Mouse (Mus musculus) intestine, embryonic 15.5 days (tissue): ENCODE results near the gene Fam168b. TPM values are rescaled to one million over a fixed set of nuclear protein-coding genes. Genes with fewer than 3 reads are reported as not detected.

ENCODE experiments used
- ATAC-seq: fragments of 200-750 bp; cut with Nextera tagmentation; 2 replicates; pipeline ENCODE4 v1.8.0; 2017; ENCODE audit warnings: moderate TSS enrichment, moderate library complexity
- H3K27ac ChIP-seq: fragments of 300-500 bp; sonication (generic); 2 replicates; pipeline ENCODE4 v1.5.1; 2015; ENCODE audit warnings: mild to moderate bottlenecking, inconsistent platforms
- H3K27me3 ChIP-seq: fragments of 300-500 bp; sonication (generic); replicated peaks from 2 replicates; pipeline ENCODE4 v1.6.1; 2015; ENCODE audit warnings: inconsistent platforms
- H3K36me3 ChIP-seq: fragments of 300-500 bp; sonication (generic); 2 replicates; pipeline ENCODE4 v1.6.1; 2015; ENCODE audit warnings: inconsistent platforms
- H3K4me1 ChIP-seq: fragments of 300-500 bp; sonication (generic); replicated peaks from 2 replicates; pipeline ENCODE4 v1.6.1; 2015; ENCODE audit warnings: inconsistent platforms
- H3K4me2 ChIP-seq: fragments of 300-500 bp; sonication (generic); replicated peaks from 2 replicates; pipeline ENCODE4 v1.6.1; 2015; ENCODE audit warnings: mild to moderate bottlenecking, inconsistent platforms
- H3K4me3 ChIP-seq: fragments of 300-500 bp; sonication (generic); replicated peaks from 2 replicates; pipeline ENCODE4 v1.5.1; 2015; ENCODE audit warnings: inconsistent platforms
- H3K9ac ChIP-seq: fragments of 300-500 bp; sonication (generic); 2 replicates; pipeline ENCODE4 v1.6.1; 2015; ENCODE audit warnings: inconsistent platforms
- H3K9me3 ChIP-seq: fragments of 300-500 bp; sonication (generic); 2 replicates; pipeline ENCODE4 v1.6.1; 2016; ENCODE audit warnings: inconsistent platforms
- WGBS: fragments of 180-500 bp; shearing (Covaris S2); methylation state at CpG from one replicate; pipeline ENCODE4 v1.1.7; 2015; 5-methylcytosine and 5-hydroxymethylcytosine counted together
- polyA plus RNA-seq: library from polyadenylated mRNA; unstranded; fragments of >200 nt; fragmentation: Nextera tagmentation; extraction: Ambion mirVana; gene quantifications from 2 replicates; pipeline ENCODE4 v1.2.1, GENCODE M21; 2015

Gene Fam168b
- polyA plus RNA-seq, 1 experiment from 2014 or later = 57.0 TPM

DNA sequence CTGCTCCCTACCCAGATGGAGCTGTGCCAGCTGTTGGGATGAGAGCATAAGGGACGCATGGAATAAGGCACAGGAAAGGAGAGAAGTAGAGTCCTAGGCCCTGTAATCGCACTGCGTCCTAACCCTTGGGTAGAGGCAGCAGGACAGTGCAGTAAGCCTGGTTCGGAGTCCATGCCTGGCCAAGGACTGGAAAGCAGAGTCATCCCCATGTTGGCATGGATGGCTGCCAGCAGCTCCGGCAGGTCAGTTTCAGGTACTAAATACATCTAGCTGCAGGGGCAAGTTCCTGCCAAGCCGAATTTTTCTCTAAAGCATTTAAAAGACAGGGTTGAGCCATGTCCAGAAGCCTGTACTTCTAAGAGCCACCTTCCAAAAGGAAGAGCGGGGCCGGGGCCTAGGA is 34.4 kb downstream of the Fam168b start:
- H3K4me2 ChIP-seq = no peak overlapping the region

GRCm38 (mm10) chr1:34805931-34806520 is 36.8 kb downstream of the Fam168b start:
- Histone ChIP-seq H3K36me3 (0 out of 2 replicates have a peak, but pooled peaks cover 4% of the 10 kb centered on the region), H3K9me3 (no peaks in the 10 kb centered on the region), H3K27ac (no peak overlapping the region), H3K4me1 (peaks cover 12% of the 10 kb centered on the region), H3K9ac (no peak overlapping the region), H3K27me3 (no peaks in the 10 kb centered on the region), H3K4me3 (no peak overlapping the region), H3K4me2 (0 out of 2 replicates have a peak overlapping the region, but pooled peaks have one; percentile 14)
- 26% methylated on average over 35 of the region's 35 CpGs for WGBS
- no peak for ATAC-seq

More for the DNA sequence above, 34.4 kb downstream of the Fam168b start:
- H3K9me3 ChIP-seq = no peaks in the 10 kb centered on the region
- no peak overlapping the region for H3K9ac ChIP-seq
- peaks cover 15% of the 10 kb centered on the region for H3K36me3 ChIP-seq
- H3K4me1 ChIP-seq = no peaks in the 10 kb centered on the region
- no peak overlapping the region for H3K4me3 ChIP-seq
- H3K27ac ChIP-seq = no peak overlapping the region
- no peak for ATAC-seq
- H3K27me3 ChIP-seq = no peaks in the 10 kb centered on the region
- WGBS = 89% methylated on average over 8 of the region's 8 CpGs

DNA sequence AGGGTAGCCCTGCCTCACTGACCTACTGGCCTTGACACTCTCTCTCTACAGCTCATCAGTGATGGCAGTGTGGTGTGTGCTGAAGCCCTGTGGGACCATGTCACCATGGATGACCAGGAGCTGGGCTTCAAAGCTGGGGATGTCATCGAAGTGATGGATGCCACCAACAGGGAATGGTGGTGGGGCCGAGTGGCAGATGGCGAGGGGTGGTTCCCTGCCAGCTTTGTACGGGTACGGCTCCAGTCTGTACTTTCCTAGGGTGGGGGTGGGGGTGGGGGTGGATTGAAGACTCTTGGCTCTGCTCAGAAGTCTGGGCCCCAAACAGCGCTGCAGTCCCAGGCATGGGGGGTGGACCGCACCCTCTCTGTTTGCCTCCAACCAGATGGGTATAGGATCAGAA is 38.0 kb downstream of the Fam168b start:
- Histone ChIP-seq H3K4me2 (no peak overlapping the region), H3K36me3 (no peaks in the 10 kb centered on the region), H3K4me3 (no peak overlapping the region), H3K9me3 (no peaks in the 10 kb centered on the region), H3K9ac (no peak overlapping the region), H3K27ac (no peak overlapping the region), H3K4me1 (peaks cover 12% of the 10 kb centered on the region), H3K27me3 (no peaks in the 10 kb centered on the region)
- 91% methylated on average over 7 of the region's 7 CpGs for WGBS
- ATAC-seq = no peak

DNA sequence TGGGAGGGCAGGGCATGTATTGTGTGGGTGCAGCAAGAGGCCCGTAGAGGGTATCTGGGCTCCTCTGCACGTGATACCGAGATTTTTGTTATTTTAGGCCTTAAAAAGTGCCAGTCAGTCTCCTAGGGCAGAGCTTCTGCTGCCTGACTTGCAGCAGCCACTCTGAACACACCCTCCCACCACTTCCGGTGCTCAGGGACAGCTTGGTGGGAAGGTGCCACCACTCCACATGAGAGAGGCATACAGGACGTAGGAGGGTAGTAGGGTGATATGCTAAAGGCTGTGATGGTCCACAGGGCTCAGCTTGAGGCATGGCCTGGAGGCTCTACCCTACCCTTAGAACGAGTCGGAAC is 40.6 kb downstream of the Fam168b start:
- H3K4me2 ChIP-seq = peak overlapping the region; percentile 97
- WGBS = 39% methylated on average over 7 of the region's 7 CpGs
- no peaks in the 10 kb centered on the region for H3K27me3 ChIP-seq
- H3K9me3 ChIP-seq = no peaks in the 10 kb centered on the region
- no peaks in the 10 kb centered on the region for H3K36me3 ChIP-seq
- H3K27ac ChIP-seq = no peak overlapping the region
- peak overlapping the region; percentile 67 for H3K9ac ChIP-seq
- H3K4me1 ChIP-seq = peaks cover 12% of the 10 kb centered on the region
- peak; percentile 13; the same call in 1 of the 2 replicates for ATAC-seq
- peak overlapping the region; percentile 72 for H3K4me3 ChIP-seq

DNA sequence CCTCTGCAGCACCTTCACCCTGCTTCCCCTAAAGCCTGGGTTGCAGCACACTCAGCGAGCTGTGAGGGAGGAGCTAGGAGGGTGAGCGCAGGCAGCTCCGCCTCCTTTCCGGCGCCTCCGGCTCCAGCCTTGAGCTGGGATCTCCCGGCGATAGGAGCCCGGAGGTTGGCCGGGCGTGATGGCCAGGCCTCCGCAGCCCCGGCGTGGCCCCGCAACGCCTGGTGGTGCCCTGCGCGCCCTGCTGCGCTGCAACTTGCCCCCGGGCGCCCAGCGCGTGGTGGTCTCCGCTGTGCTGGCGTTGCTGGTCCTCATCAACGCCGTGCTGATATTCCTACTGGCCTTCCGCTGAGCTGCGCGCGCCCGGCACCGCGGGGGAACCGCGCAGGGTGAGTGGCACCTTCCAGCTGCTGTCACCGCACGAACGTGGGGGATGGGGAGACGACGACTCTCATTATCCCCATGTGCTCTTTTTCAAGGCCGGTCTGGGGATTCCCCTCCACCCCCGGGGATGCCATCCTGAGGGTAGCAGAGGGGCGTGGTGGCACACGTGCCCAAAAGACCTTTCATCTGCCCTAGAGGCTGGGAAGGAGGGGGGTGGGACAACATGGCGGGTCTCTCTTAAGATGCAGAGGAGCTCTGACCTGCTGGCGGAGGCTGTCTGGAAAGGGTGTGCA is 41.1 kb downstream of the Fam168b start:
- Histone ChIP-seq H3K4me2 (peak overlapping the region; percentile 97), H3K4me3 (peak overlapping the region; percentile 72), H3K9ac (peak overlapping the region; percentile 67), H3K27me3 (no peaks in the 10 kb centered on the region), H3K27ac (no peak overlapping the region), H3K9me3 (no peaks in the 10 kb centered on the region), H3K36me3 (no peaks in the 10 kb centered on the region), H3K4me1 (peaks cover 12% of the 10 kb centered on the region)
- peak; percentile 94 for ATAC-seq
- under 1% methylated on average over 47 of the region's 47 CpGs for WGBS

DNA sequence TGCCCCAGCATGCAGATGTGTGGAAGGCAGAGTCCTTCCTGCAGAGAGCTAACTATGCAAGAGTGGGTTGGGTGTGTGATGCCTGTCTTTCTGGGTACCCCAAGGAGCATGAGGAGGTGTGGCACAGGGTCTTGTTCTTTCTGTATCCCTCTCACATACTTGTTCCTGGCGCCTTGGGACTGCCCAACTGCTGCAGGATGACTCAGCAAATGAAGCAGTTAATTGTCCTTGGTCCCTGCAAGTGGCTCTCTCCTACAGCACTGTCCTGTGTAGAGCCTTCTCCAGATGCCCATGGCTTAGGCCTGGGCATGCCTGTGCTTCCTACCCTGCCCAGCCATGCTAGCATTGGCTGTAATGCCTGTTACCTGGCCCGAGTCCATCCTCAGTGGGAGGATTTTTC is 43.7 kb downstream of the Fam168b start:
- H3K9ac ChIP-seq = no peak overlapping the region
- H3K4me1 ChIP-seq = peaks cover 12% of the 10 kb centered on the region
- no peaks in the 10 kb centered on the region for H3K27me3 ChIP-seq
- 80% methylated on average over 2 of the region's 2 CpGs for WGBS
- no peak for ATAC-seq
- no peaks in the 10 kb centered on the region for H3K36me3 ChIP-seq
- no peak overlapping the region for H3K4me3 ChIP-seq
- no peaks in the 10 kb centered on the region for H3K9me3 ChIP-seq
- no peak overlapping the region for H3K27ac ChIP-seq
- H3K4me2 ChIP-seq = no peak overlapping the region

DNA sequence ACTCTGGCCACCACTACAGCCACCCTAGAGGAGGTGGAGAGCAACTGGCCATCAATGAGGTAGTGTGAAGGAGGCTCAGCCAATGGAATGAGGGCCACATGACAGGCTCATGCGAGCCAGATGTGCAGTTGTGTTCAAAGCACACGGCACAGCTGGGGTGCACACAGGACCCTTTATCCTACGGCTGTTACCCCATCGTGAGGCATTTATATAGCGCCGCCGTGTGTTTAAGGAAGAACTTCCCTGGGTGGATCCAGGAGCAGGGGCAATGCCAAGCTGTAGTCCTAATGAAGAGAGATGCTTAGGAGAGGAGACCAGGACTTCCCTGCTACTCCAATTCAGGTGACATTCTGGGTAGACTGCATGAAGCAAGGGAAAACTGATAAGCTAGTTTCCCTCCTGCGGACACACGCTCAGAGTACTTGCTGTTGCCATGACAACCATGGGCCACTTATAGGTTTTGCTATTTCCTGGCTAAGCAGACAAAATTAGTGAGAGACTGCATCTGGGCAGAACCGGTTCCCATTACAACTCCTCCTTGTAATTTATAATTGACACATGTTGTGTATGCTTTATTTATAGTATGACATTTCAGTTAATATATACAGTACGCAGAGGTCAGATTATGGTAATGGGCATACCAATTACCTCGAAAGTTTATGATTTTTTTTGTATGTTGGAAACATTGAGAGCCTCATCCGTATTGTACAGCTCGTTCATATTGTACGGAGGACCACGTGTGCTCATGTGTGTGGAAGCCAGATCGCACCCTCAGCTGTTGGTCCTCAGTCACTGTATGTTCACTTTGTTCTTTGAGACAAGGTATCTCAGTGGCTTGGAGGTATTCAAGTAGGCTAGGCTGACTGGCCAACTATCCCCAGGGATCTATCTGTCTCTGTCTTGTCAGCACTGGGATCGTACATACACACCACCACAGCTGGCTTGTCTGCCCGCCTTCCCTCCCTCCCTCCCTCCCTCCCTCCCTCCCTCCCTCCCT is 49.3 kb downstream of the Fam168b start:
- Histone ChIP-seq H3K9ac (no peak overlapping the region), H3K27me3 (no peaks in the 10 kb centered on the region), H3K9me3 (no peaks in the 10 kb centered on the region), H3K4me1 (0 out of 2 replicates have a peak, but pooled peaks cover 3% of the 10 kb centered on the region), H3K27ac (no peak overlapping the region), H3K36me3 (no peaks in the 10 kb centered on the region), H3K4me3 (no peak overlapping the region), H3K4me2 (no peak overlapping the region)
- ATAC-seq = peak; percentile 61; the same call in 1 of the 2 replicates
- 59% methylated on average over 19 of the region's 19 CpGs for WGBS

- Histone ChIP-seq H3K9ac (no peak overlapping the region), H3K4me3 (no peak overlapping the region), H3K4me2 (no peak overlapping the region), H3K27me3 (no peaks in the 10 kb centered on the region), H3K36me3 (no peaks in the 10 kb centered on the region), H3K27ac (no peak overlapping the region), H3K9me3 (no peaks in the 10 kb centered on the region), H3K4me1 (no peaks in the 10 kb centered on the region)
- ATAC-seq = peak; percentile 73
- 18% methylated on average over 6 of the region's 6 CpGs for WGBS
Measured at GRCm38 (mm10) chr1:34783538-34784161, 59.2 kb downstream of the Fam168b start.

- WGBS = 93% methylated on average over 3 of the region's 3 CpGs
- Histone ChIP-seq H3K9ac (no peak overlapping the region), H3K27ac (no peak overlapping the region), H3K4me2 (no peak overlapping the region), H3K4me1 (no peaks in the 10 kb centered on the region), H3K4me3 (no peak overlapping the region), H3K36me3 (no peaks in the 10 kb centered on the region), H3K27me3 (no peaks in the 10 kb centered on the region), H3K9me3 (no peaks in the 10 kb centered on the region)
- ATAC-seq = no peak
Measured at GRCm38 (mm10) chr1:34775870-34776269, 67.0 kb downstream of the Fam168b start.

DNA sequence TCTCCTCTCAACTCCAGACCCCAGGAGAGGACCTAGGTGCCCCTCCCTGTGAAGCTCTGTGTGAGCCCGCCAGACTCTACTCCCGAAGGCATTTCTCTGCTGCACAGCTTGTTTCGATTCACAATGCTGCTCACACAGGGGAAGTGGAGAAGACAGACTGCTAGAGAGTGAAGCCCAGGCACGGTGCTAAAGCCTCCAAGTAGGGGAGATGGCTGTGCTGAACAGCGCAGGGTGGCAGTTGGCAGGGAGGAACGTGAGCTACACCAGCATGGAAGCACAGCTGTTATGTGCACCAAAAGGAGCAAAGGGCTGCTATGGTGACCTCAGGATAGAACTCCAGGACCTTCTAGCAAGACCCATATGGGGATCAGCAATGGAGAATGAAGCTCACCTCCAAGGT is 74.0 kb downstream of the Fam168b start:
- ATAC-seq = no peak
- 0 out of 2 replicates have a peak, but pooled peaks cover 2% of the 10 kb centered on the region for H3K4me1 ChIP-seq
- no peak overlapping the region for H3K4me2 ChIP-seq
- H3K9ac ChIP-seq = no peak overlapping the region
- WGBS = 68% methylated on average over 6 of the region's 6 CpGs
- H3K4me3 ChIP-seq = no peak overlapping the region
- no peaks in the 10 kb centered on the region for H3K9me3 ChIP-seq
- H3K27ac ChIP-seq = no peak overlapping the region
- no peaks in the 10 kb centered on the region for H3K36me3 ChIP-seq
- H3K27me3 ChIP-seq = no peaks in the 10 kb centered on the region

GRCm38 (mm10) chr1:34767851-34768250 is 75.0 kb downstream of the Fam168b start:
- no peak for ATAC-seq
- Histone ChIP-seq H3K4me2 (no peak overlapping the region), H3K27me3 (no peaks in the 10 kb centered on the region), H3K4me3 (no peak overlapping the region), H3K9ac (no peak overlapping the region), H3K9me3 (no peaks in the 10 kb centered on the region), H3K36me3 (no peaks in the 10 kb centered on the region), H3K27ac (no peak overlapping the region), H3K4me1 (0 out of 2 replicates have a peak, but pooled peaks cover 2% of the 10 kb centered on the region)
- WGBS = 52% methylated on average over 4 of the region's 4 CpGs

- Histone ChIP-seq H3K36me3 (no peaks in the 10 kb centered on the region), H3K27ac (no peak overlapping the region), H3K9ac (no peak overlapping the region), H3K9me3 (no peaks in the 10 kb centered on the region), H3K4me3 (no peak overlapping the region), H3K27me3 (no peaks in the 10 kb centered on the region), H3K4me2 (no peak overlapping the region), H3K4me1 (0 out of 2 replicates have a peak, but pooled peaks cover 2% of the 10 kb centered on the region)
- 66% methylated on average over 1 of the region's 1 CpGs for WGBS
- ATAC-seq = no peak
Measured at GRCm38 (mm10) chr1:34766899-34767298, 76.0 kb downstream of the Fam168b start.
